Mouse (Mus musculus): ENCODE data around the gene Gm29609. TPM values are rescaled to one million over a fixed set of nuclear protein-coding genes. Genes with fewer than 3 reads are reported as not detected.

The Gm29609 gene
- polyA plus RNA-seq, 1 experiment from 2014 or later: 1.3 TPM

Other genes with a start within 250 kb of the Gm29609 start
- gene Cgref1, start 234.3 kb downstream of the Gm29609 start, polyA plus RNA-seq (2016; fragmentation: Nextera tagmentation; extraction: Ambion mirVana): 7.8 and 9.0 TPM in 2 replicates
- gene Preb, start 219.6 kb downstream of the Gm29609 start, polyA plus RNA-seq (2016; fragmentation: Nextera tagmentation; extraction: Ambion mirVana): 121 and 131 TPM in 2 replicates
- not detected in 2 replicates for gene Tcf23, start 211.2 kb downstream of the Gm29609 start, polyA plus RNA-seq (2016; fragmentation: Nextera tagmentation; extraction: Ambion mirVana)
- gene Atraid, start 131.6 kb downstream of the Gm29609 start, polyA plus RNA-seq (2016; fragmentation: Nextera tagmentation; extraction: Ambion mirVana): 117 and 120 TPM in 2 replicates
- gene Slc5a6, start 131.0 kb downstream of the Gm29609 start, polyA plus RNA-seq (2016; fragmentation: Nextera tagmentation; extraction: Ambion mirVana): 11.7 and 12.9 TPM in 2 replicates
- gene Cad, start 125.1 kb downstream of the Gm29609 start, polyA plus RNA-seq (2016; fragmentation: Nextera tagmentation; extraction: Ambion mirVana): 39.2 and 39.7 TPM in 2 replicates
- not detected in 2 replicates for gene Dnajc5g, start 73.6 kb downstream of the Gm29609 start, polyA plus RNA-seq (2016; fragmentation: Nextera tagmentation; extraction: Ambion mirVana)
- 10.7 and 11.2 TPM in 2 replicates for gene Slc30a3, start 71.7 kb downstream of the Gm29609 start, polyA plus RNA-seq (2016; fragmentation: Nextera tagmentation; extraction: Ambion mirVana)
- not detected in 2 replicates for gene Trim54, start 63.2 kb downstream of the Gm29609 start, polyA plus RNA-seq (2016; fragmentation: Nextera tagmentation; extraction: Ambion mirVana)
- gene Ucn, start 41.1 kb downstream of the Gm29609 start, polyA plus RNA-seq (2016; fragmentation: Nextera tagmentation; extraction: Ambion mirVana): not detected in 2 replicates
- gene Mpv17, start 25.7 kb downstream of the Gm29609 start, polyA plus RNA-seq (2016; fragmentation: Nextera tagmentation; extraction: Ambion mirVana): 53.1 and 56.8 TPM in 2 replicates
- 97.3 and 97.6 TPM in 2 replicates for gene Gtf3c2, start 233 bp upstream of the Gm29609 start, polyA plus RNA-seq (2016; fragmentation: Nextera tagmentation; extraction: Ambion mirVana)
- 141 and 153 TPM in 2 replicates for gene Snx17, start 13.3 kb upstream of the Gm29609 start, polyA plus RNA-seq (2016; fragmentation: Nextera tagmentation; extraction: Ambion mirVana)
- 65.6 and 68.0 TPM in 2 replicates for gene Eif2b4, start 13.5 kb upstream of the Gm29609 start, polyA plus RNA-seq (2016; fragmentation: Nextera tagmentation; extraction: Ambion mirVana)
- 22.0 and 25.2 TPM in 2 replicates for gene Zfp513, start 22.4 kb upstream of the Gm29609 start, polyA plus RNA-seq (2016; fragmentation: Nextera tagmentation; extraction: Ambion mirVana)
- gene Ppm1g, start 40.8 kb upstream of the Gm29609 start, polyA plus RNA-seq (2016; fragmentation: Nextera tagmentation; extraction: Ambion mirVana): 163 and 167 TPM in 2 replicates
- 144 and 151 TPM in 2 replicates for gene Nrbp1, start 61.0 kb upstream of the Gm29609 start, polyA plus RNA-seq (2016; fragmentation: Nextera tagmentation; extraction: Ambion mirVana)
- gene Gm9970, start 61.3 kb upstream of the Gm29609 start, polyA plus RNA-seq (2016; fragmentation: Nextera tagmentation; extraction: Ambion mirVana): 0.63 and 0.71 TPM in 2 replicates
- 3.3 and 4.7 TPM in 2 replicates for gene Krtcap3, start 71.8 kb upstream of the Gm29609 start, polyA plus RNA-seq (2016; fragmentation: Nextera tagmentation; extraction: Ambion mirVana)
- 50.7 and 56.1 TPM in 2 replicates for gene Ift172, start 111.2 kb upstream of the Gm29609 start, polyA plus RNA-seq (2016; fragmentation: Nextera tagmentation; extraction: Ambion mirVana)
- 57.8 and 64.6 TPM in 2 replicates for gene Fndc4, start 116.2 kb upstream of the Gm29609 start, polyA plus RNA-seq (2016; fragmentation: Nextera tagmentation; extraction: Ambion mirVana)
- gene Gckr, start 117.5 kb upstream of the Gm29609 start, polyA plus RNA-seq (2016; fragmentation: Nextera tagmentation; extraction: Ambion mirVana): 0.20 and 0.48 TPM in 2 replicates